Mouse (Mus musculus): ENCODE results near the gene Bloc1s4.

Bloc1s4 gene

GRCm38 (mm10) chr5:36716816-36717215, 31.6 kb downstream of the Bloc1s4 start:
- DNase-seq = no peak

- DNase-seq = no peak
Measured at GRCm38 (mm10) chr5:36714832-36715231, 33.6 kb downstream of the Bloc1s4 start.

- no peak for DNase-seq
Measured at GRCm38 (mm10) chr5:36713693-36714092, 34.8 kb downstream of the Bloc1s4 start.

GRCm38 (mm10) chr5:36712553-36713534, 35.6 kb downstream of the Bloc1s4 start:
- peak; percentile 98 for DNase-seq

- DNase-seq = peak; percentile 27
Measured at GRCm38 (mm10) chr5:36711863-36712262, 36.6 kb downstream of the Bloc1s4 start.

GRCm38 (mm10) chr5:36705792-36706191, 42.7 kb downstream of the Bloc1s4 start:
- no peak for DNase-seq

- DNase-seq = no peak
Measured at GRCm38 (mm10) chr5:36705390-36705789, 43.1 kb downstream of the Bloc1s4 start.

- DNase-seq = no peak
Measured at GRCm38 (mm10) chr5:36704684-36705083, 43.8 kb downstream of the Bloc1s4 start.

- peak; percentile 54 for DNase-seq
Measured at GRCm38 (mm10) chr5:36700939-36701620, 47.4 kb downstream of the Bloc1s4 start.

- DNase-seq = no peak
Measured at GRCm38 (mm10) chr5:36698689-36699088, 49.8 kb downstream of the Bloc1s4 start.

GRCm38 (mm10) chr5:36698067-36698670, 50.3 kb downstream of the Bloc1s4 start:
- DNase-seq = peak; percentile 44

All from kidney, adult 11 months (tissue).